In genomic region chr14:93701385-93702101, GRCm38 (mm10) we compare ENCODE assay signal across 15 mouse cellular contexts.
DNase-seq lines count a peak whose midpoint lies in the region; ATAC-seq lines count a peak whose summit lies in the region.
"Had no signal": no experiment of that assay in that cellular context is flagged by ENCODE, and none has a peak within 500 bp of the region (broad histone marks: within the 10 kb centered on the region; RNA-seq: fewer than 3 reads in every experiment).

No protein-coding gene starts in this region.

- no peaks in the 10 kb centered on the region for H3K9me3 ChIP-seq in midbrain, embryonic 11.5 days (ENCODE audit: control insufficient read depth, low read length)
- H3K9me3 ChIP-seq: limb, embryonic 15.5 days had no signal

- ATAC-seq in midbrain, embryonic 11.5 days (ENCODE audit: low FRiP score): peak; percentile 81
- no peak for ATAC-seq in CD4-positive, CD25-positive, alpha-beta regulatory T cell, adult 4 months
- ATAC-seq: Patski had no signal

- H3K27me3 ChIP-seq in midbrain, embryonic 11.5 days (ENCODE audit: control insufficient read depth, insufficient read depth, low read length): no peaks in the 10 kb centered on the region
- H3K27me3 ChIP-seq: limb, embryonic 15.5 days had no signal

- WGBS in midbrain, embryonic 11.5 days: 34% methylated on average over 12 of the region's 12 CpGs

- peak; percentile 16 to 25 for DNase-seq in cerebellum, postnatal 10 days
- DNase-seq in cerebellum, postnatal 4 days (ENCODE audit: low spot score in 2 of 2): no peak
- DNase-seq in right cerebral cortex, adult 18-20 months: peak; percentile 21
- DNase-seq in right cerebral cortex, postnatal 36 days (ENCODE audit: low spot score in 2 of 2): no peak
- DNase-seq in midbrain, embryonic 11.5 days (ENCODE audit: low spot score, missing footprints): peak; percentile 89
- DNase-seq in telencephalon, adult 2 months (ENCODE audit: low read depth, low spot score): peak; percentile 38
- DNase-seq in natural killer cell, adult 2 months (ENCODE audit: low spot score in 2 of 2): no peak
- DNase-seq: adrenal gland, postnatal 25 days; gastrocnemius, postnatal 36 days; heart, postnatal 10 days; kidney, postnatal 14 days; lung, postnatal 4 days had no signal

- no peak overlapping the region for H3K4me3 ChIP-seq in midbrain, embryonic 11.5 days (ENCODE audit: low read depth, low read length)
- H3K4me3 ChIP-seq: limb, embryonic 15.5 days had no signal

- no peaks in the 10 kb centered on the region for H3K36me3 ChIP-seq in midbrain, embryonic 11.5 days (ENCODE audit: control insufficient read depth, insufficient read depth, low read length)
- H3K36me3 ChIP-seq: limb, embryonic 15.5 days had no signal

- H3K9ac ChIP-seq in midbrain, embryonic 11.5 days (ENCODE audit: low read length): no peak overlapping the region; the same call in 1 of the 2 replicates
- H3K9ac ChIP-seq: limb, embryonic 15.5 days had no signal

- no peak overlapping the region for H3K27ac ChIP-seq in midbrain, embryonic 11.5 days (ENCODE audit: low read depth, low read length)
- H3K27ac ChIP-seq: limb, embryonic 15.5 days had no signal

- H3K4me1 ChIP-seq in midbrain, embryonic 11.5 days (ENCODE audit: control insufficient read depth, insufficient read depth, low read length): peaks cover 7% of the 10 kb centered on the region
- H3K4me1 ChIP-seq: limb, embryonic 15.5 days had no signal

- peak overlapping the region; percentile 4; the same call in 1 of the 2 replicates for H3K4me2 ChIP-seq in midbrain, embryonic 11.5 days
- H3K4me2 ChIP-seq: limb, embryonic 15.5 days had no signal

Comparison
In these comparisons a context has a peak if more than half of its experiments do, and no peak if none do; other contexts are left out.
1. DNase-seq: peak in cerebellum, postnatal 10 days (2 of 2), right cerebral cortex, adult 18-20 months (single experiment), midbrain, embryonic 11.5 days (single experiment) and telencephalon, adult 2 months (single experiment); none in cerebellum, postnatal 4 days (0 of 2), right cerebral cortex, postnatal 36 days (0 of 2) and natural killer cell, adult 2 months (0 of 2).